Mouse (Mus musculus): ENCODE results near the gene Hook2. TPM values are rescaled to one million over a fixed set of nuclear protein-coding genes. Genes with fewer than 3 reads are reported as not detected.

Gene Hook2
- polyA plus RNA-seq, 1 experiment from 2014 or later, result 13.0 TPM

- peaks cover 21% of the 10 kb centered on the region for H3K4me1 ChIP-seq (ENCODE audit: control insufficient read depth, insufficient read depth, low read length)
Measured at GRCm38 (mm10) chr8:84969241-84970134, 20.9 kb upstream of the Hook2 start, which contains the start of the genes Gm49661, Prdx2 and Rnaseh2a. Gm49661 (minus strand) TSS chr8:84969433. Prdx2 (plus strand) TSS chr8:84969587. Rnaseh2a (minus strand) TSS chr8:84969767.

GRCm38 (mm10) chr8:84970135-84970790 is 20.1 kb upstream of the Hook2 start:
- Histone ChIP-seq H3K27ac (ENCODE audit: low read depth, low read length) (peak overlapping the region; percentile 84), H3K4me1 (ENCODE audit: control insufficient read depth, insufficient read depth, low read length) (peaks cover 16% of the 10 kb centered on the region), H3K9ac (ENCODE audit: low read length) (peak overlapping the region; percentile 99), H3K4me2 (ENCODE audit: low read length) (peak overlapping the region; percentile 95), H3K9me3 (replicated peaks; ENCODE audit: control insufficient read depth, low read length) (no peaks in the 10 kb centered on the region), H3K4me3 (ENCODE audit: low read depth, low read length) (peak overlapping the region; percentile 90), H3K36me3 (ENCODE audit: control insufficient read depth, insufficient read depth, low read length) (peaks cover 47% of the 10 kb centered on the region), H3K27me3 (replicated peaks; ENCODE audit: control insufficient read depth, insufficient read depth, low read length) (no peaks in the 10 kb centered on the region)
- 7% methylated on average over 21 of the region's 21 CpGs for WGBS
- ATAC-seq, result no peak
- DNase-seq (ENCODE audit: low spot score), result no peak

More at GRCm38 (mm10) chr8:84969241-84970134, 20.9 kb upstream of the Hook2 start, which contains the start of the genes Gm49661, Prdx2 and Rnaseh2a:
- WGBS, result 2% methylated on average over 54 of the region's 56 CpGs
- H3K9me3 ChIP-seq (replicated peaks; ENCODE audit: control insufficient read depth, low read length), result no peaks in the 10 kb centered on the region
- peak within 1 kb of the TSS; percentile 90 for H3K4me3 ChIP-seq (ENCODE audit: low read depth, low read length)
- DNase-seq (ENCODE audit: low spot score) (peak; percentile 86), ATAC-seq (peak; percentile 77)
- H3K27me3 ChIP-seq (replicated peaks; ENCODE audit: control insufficient read depth, insufficient read depth, low read length), result no peaks in the 10 kb centered on the region
- peaks cover 40% of the 10 kb centered on the region for H3K36me3 ChIP-seq (ENCODE audit: control insufficient read depth, insufficient read depth, low read length)
- H3K27ac ChIP-seq (ENCODE audit: low read depth, low read length), result peak within 1 kb of the TSS; percentile 84
- peak within 1 kb of the TSS; percentile 99 for H3K9ac ChIP-seq (ENCODE audit: low read length)
- H3K4me2 ChIP-seq (ENCODE audit: low read length), result peak within 1 kb of the TSS; percentile 95

GRCm38 (mm10) chr8:84970913-84971312 is 19.5 kb upstream of the Hook2 start:
- H3K9ac ChIP-seq (ENCODE audit: low read length), result peak overlapping the region; percentile 99
- ATAC-seq (no peak), DNase-seq (ENCODE audit: low spot score) (no peak)
- H3K27ac ChIP-seq (ENCODE audit: low read depth, low read length), result 0 out of 2 replicates have a peak overlapping the region, but pooled peaks have one; percentile 84
- H3K27me3 ChIP-seq (replicated peaks; ENCODE audit: control insufficient read depth, insufficient read depth, low read length), result no peaks in the 10 kb centered on the region
- peak overlapping the region; percentile 90 for H3K4me3 ChIP-seq (ENCODE audit: low read depth, low read length)
- peaks cover 49% of the 10 kb centered on the region for H3K36me3 ChIP-seq (ENCODE audit: control insufficient read depth, insufficient read depth, low read length)
- no peaks in the 10 kb centered on the region for H3K9me3 ChIP-seq (replicated peaks; ENCODE audit: control insufficient read depth, low read length)
- H3K4me1 ChIP-seq (ENCODE audit: control insufficient read depth, insufficient read depth, low read length), result peaks cover 15% of the 10 kb centered on the region
- WGBS, result 67% methylated on average over 5 of the region's 5 CpGs
- H3K4me2 ChIP-seq (ENCODE audit: low read length), result peak overlapping the region; percentile 95

- no peak overlapping the region for H3K27ac ChIP-seq (ENCODE audit: low read depth, low read length)
- no peak overlapping the region for H3K4me3 ChIP-seq (ENCODE audit: low read depth, low read length)
- H3K9me3 ChIP-seq (replicated peaks; ENCODE audit: control insufficient read depth, low read length), result no peaks in the 10 kb centered on the region
- ATAC-seq, result no peak
- 82% methylated on average over 1 of the region's 1 CpGs for WGBS
- no peak for DNase-seq (ENCODE audit: low spot score)
- peaks cover 29% of the 10 kb centered on the region for H3K4me1 ChIP-seq (ENCODE audit: control insufficient read depth, insufficient read depth, low read length)
- no peak overlapping the region for H3K9ac ChIP-seq (ENCODE audit: low read length)
- peaks cover 49% of the 10 kb centered on the region for H3K36me3 ChIP-seq (ENCODE audit: control insufficient read depth, insufficient read depth, low read length)
- H3K27me3 ChIP-seq (replicated peaks; ENCODE audit: control insufficient read depth, insufficient read depth, low read length), result peaks cover 14% of the 10 kb centered on the region
- H3K4me2 ChIP-seq (ENCODE audit: low read length), result no peak overlapping the region
Measured at GRCm38 (mm10) chr8:84973079-84973478, 17.3 kb upstream of the Hook2 start.

GRCm38 (mm10) chr8:84973803-84974542 is 16.4 kb upstream of the Hook2 start:
- Histone ChIP-seq H3K27me3 (replicated peaks; ENCODE audit: control insufficient read depth, insufficient read depth, low read length) (peaks cover 22% of the 10 kb centered on the region), H3K4me3 (ENCODE audit: low read depth, low read length) (no peak overlapping the region), H3K4me2 (ENCODE audit: low read length) (no peak overlapping the region), H3K36me3 (ENCODE audit: control insufficient read depth, insufficient read depth, low read length) (peaks cover 49% of the 10 kb centered on the region), H3K4me1 (ENCODE audit: control insufficient read depth, insufficient read depth, low read length) (peaks cover 27% of the 10 kb centered on the region), H3K9ac (ENCODE audit: low read length) (no peak overlapping the region), H3K27ac (ENCODE audit: low read depth, low read length) (no peak overlapping the region), H3K9me3 (replicated peaks; ENCODE audit: control insufficient read depth, low read length) (no peaks in the 10 kb centered on the region)
- ATAC-seq, result 0 out of 2 replicates have a peak, but pooled peaks have one; percentile 7
- peak; percentile 83 for DNase-seq (ENCODE audit: low spot score)
- WGBS, result 56% methylated on average over 4 of the region's 4 CpGs

GRCm38 (mm10) chr8:84974543-84975142 is 15.8 kb upstream of the Hook2 start:
- peaks cover 27% of the 10 kb centered on the region for H3K27me3 ChIP-seq (replicated peaks; ENCODE audit: control insufficient read depth, insufficient read depth, low read length)
- ATAC-seq, result no peak
- no peak overlapping the region for H3K4me3 ChIP-seq (ENCODE audit: low read depth, low read length)
- no peak overlapping the region for H3K4me2 ChIP-seq (ENCODE audit: low read length)
- H3K36me3 ChIP-seq (ENCODE audit: control insufficient read depth, insufficient read depth, low read length), result peaks cover 49% of the 10 kb centered on the region
- no peaks in the 10 kb centered on the region for H3K9me3 ChIP-seq (replicated peaks; ENCODE audit: control insufficient read depth, low read length)
- peaks cover 33% of the 10 kb centered on the region for H3K4me1 ChIP-seq (ENCODE audit: control insufficient read depth, insufficient read depth, low read length)
- no peak overlapping the region for H3K27ac ChIP-seq (ENCODE audit: low read depth, low read length)
- no peak for DNase-seq (ENCODE audit: low spot score)
- WGBS, result 81% methylated on average over 8 of the region's 8 CpGs
- no peak overlapping the region for H3K9ac ChIP-seq (ENCODE audit: low read length)

- Histone ChIP-seq H3K27ac (ENCODE audit: low read depth, low read length) (no peak overlapping the region), H3K36me3 (ENCODE audit: control insufficient read depth, insufficient read depth, low read length) (peaks cover 49% of the 10 kb centered on the region), H3K4me1 (ENCODE audit: control insufficient read depth, insufficient read depth, low read length) (peaks cover 33% of the 10 kb centered on the region), H3K4me2 (ENCODE audit: low read length) (peak overlapping the region; percentile 96), H3K4me3 (ENCODE audit: low read depth, low read length) (peak overlapping the region; percentile 46; the same call in 1 of the 2 replicates), H3K9me3 (replicated peaks; ENCODE audit: control insufficient read depth, low read length) (no peaks in the 10 kb centered on the region), H3K27me3 (replicated peaks; ENCODE audit: control insufficient read depth, insufficient read depth, low read length) (peaks cover 27% of the 10 kb centered on the region), H3K9ac (ENCODE audit: low read length) (no peak overlapping the region)
- ATAC-seq (no peak), DNase-seq (ENCODE audit: low spot score) (peak; percentile 62)
- 30% methylated on average over 7 of the region's 7 CpGs for WGBS
Measured at GRCm38 (mm10) chr8:84975434-84975833, 15.0 kb upstream of the Hook2 start.

All from forebrain, embryonic 14.5 days (tissue).